Mouse (Mus musculus) heart, embryonic 14.5 days (tissue): ENCODE data around the gene Rnf157. TPM values are rescaled to one million over a fixed set of nuclear protein-coding genes. Genes with fewer than 3 reads are reported as not detected.
"Not testable (repeated sequence)": the region's sequence is repeated elsewhere in the genome, so short reads cannot be mapped to it uniquely, and the experiment has no call there.

ENCODE experiments used
- ATAC-seq: fragments of 200-750 bp; cut with Nextera tagmentation; 2 replicates; pipeline ENCODE4 v1.8.0; 2017; ENCODE audit warnings: low read depth, moderate TSS enrichment; ENCODE audit not compliant: insufficient number of reproducible peaks, insufficient read depth, low FRiP score
- H3K27ac ChIP-seq, 2 experiments: fragments of 200-500 bp in 1 of 2; fragments of 300-500 bp in 1 of 2; sonication (generic) in 1 of 2; replicated peaks in 1 of 2; 2 replicates each; pipeline ENCODE4 v1.5.1; 2012 to 2014; ENCODE audit warnings: low read depth in 2 of 2, low read length in 2 of 2, control low read depth in 1 of 2, mild to moderate bottlenecking in 1 of 2, mixed read lengths in 1 of 2; ENCODE audit not compliant: control insufficient read depth in 1 of 2, insufficient read depth in 1 of 2
- H3K27me3 ChIP-seq: fragments of 300-500 bp; sonication (generic); 2 replicates; pipeline ENCODE4 v1.6.1; 2014; ENCODE audit warnings: mild to moderate bottlenecking, low read length, control low read depth; ENCODE audit not compliant: control insufficient read depth, insufficient read depth
- H3K36me3 ChIP-seq: fragments of 300-500 bp; sonication (generic); 2 replicates; pipeline ENCODE4 v1.6.1; 2014; ENCODE audit warnings: mild to moderate bottlenecking, control low read depth, low read length, mixed read lengths; ENCODE audit not compliant: control insufficient read depth, insufficient read depth
- H3K4me1 ChIP-seq, 2 experiments: fragments of 200-500 bp in 1 of 2; fragments of 300-500 bp in 1 of 2; sonication (generic) in 1 of 2; 2 replicates each; pipeline ENCODE4 v1.6.1; 2012 to 2014; ENCODE audit warnings: low read length in 2 of 2, control low read depth in 1 of 2, mixed read lengths in 1 of 2; ENCODE audit not compliant: control insufficient read depth in 2 of 2, insufficient read depth in 2 of 2
- H3K4me2 ChIP-seq: fragments of 300-500 bp; sonication (generic); 2 replicates; pipeline ENCODE4 v1.6.1; 2014; ENCODE audit warnings: mild to moderate bottlenecking, low read length
- H3K4me3 ChIP-seq, 2 experiments: fragments of 200-500 bp in 1 of 2; fragments of 300-500 bp in 1 of 2; sonication (generic) in 1 of 2; 2 replicates each; pipeline ENCODE4 v1.5.1; 2012 to 2014; ENCODE audit warnings: low read length in 2 of 2, mild to moderate bottlenecking in 2 of 2, control low read depth in 1 of 2, low read depth in 1 of 2, moderate library complexity in 1 of 2; ENCODE audit not compliant: control insufficient read depth in 1 of 2, insufficient read depth in 1 of 2
- H3K9ac ChIP-seq: fragments of 300-500 bp; sonication (generic); 2 replicates; pipeline ENCODE4 v1.6.1; 2014; ENCODE audit warnings: mild to moderate bottlenecking, low read length
- H3K9me3 ChIP-seq: fragments of 300-500 bp; sonication (generic); 2 replicates; pipeline ENCODE4 v1.6.1; 2016; ENCODE audit warnings: low read length, control low read depth; ENCODE audit not compliant: control insufficient read depth
- WGBS: fragments of 180-500 bp; shearing (Covaris S2); extraction: QIAGEN DNeasy Blood & Tissue Kit; methylation state at CpG from one replicate; pipeline ENCODE4 v1.1.7; 2014; 5-methylcytosine and 5-hydroxymethylcytosine counted together
- polyA plus RNA-seq: library from polyadenylated mRNA; unstranded; fragments of >200 nt; fragmentation: Nextera tagmentation; extraction: Ambion mirVana; gene quantifications from 2 replicates; pipeline ENCODE4 v1.2.1, GENCODE M21; 2014

The Rnf157 gene
- polyA plus RNA-seq, 1 experiment from 2014 or later: 8.4 TPM

DNA sequence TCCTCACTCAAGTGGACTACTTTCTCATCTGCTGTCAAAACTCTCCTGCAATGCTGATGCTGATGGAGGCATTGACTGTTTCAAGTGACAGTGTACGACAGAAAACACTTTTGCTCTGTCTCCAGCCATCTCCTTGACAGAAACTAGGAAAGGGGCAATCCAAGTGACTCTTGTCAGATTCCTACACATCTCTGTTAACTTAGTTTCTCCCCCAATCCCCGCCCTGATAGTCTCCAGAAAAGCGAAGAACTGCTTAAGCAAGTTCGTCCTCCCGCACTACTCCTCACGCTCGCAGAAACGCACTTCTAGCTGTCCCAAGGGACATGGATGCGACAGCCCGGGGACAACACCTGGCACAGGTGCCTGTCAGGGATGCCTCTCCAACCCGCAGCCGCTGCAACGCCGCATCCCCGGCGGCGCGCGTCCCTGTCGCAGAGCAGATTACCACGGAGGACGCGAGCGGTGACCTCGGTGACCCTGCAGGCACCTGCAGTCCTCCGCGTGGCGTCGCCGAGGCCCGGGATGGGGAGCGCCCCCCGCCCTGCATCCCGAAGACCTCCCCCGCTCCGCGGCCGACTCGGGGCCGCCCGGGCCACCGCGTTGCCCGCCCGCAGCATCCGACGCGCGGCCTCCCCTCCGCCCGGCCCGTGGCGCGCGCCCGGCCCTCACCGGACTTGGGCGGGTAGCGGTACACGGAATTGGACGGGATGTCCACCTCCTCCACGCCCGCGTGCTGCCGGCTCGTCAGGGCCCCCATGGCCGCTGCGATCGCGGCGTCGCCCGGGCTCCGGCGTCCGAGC, 604 bp downstream of the Rnf157 start:
- H3K9ac ChIP-seq: peak overlapping the region; percentile 82
- H3K27ac ChIP-seq: peak overlapping the region in 1 of 2 experiments; percentile 24; a peak in 1 of 4 replicates
- H3K4me3 ChIP-seq: peak overlapping the region; percentile 76 to 88
- peak overlapping the region; percentile 99 for H3K4me2 ChIP-seq
- ATAC-seq: peak; percentile 7; the same call in 1 of the 2 replicates
- H3K9me3 ChIP-seq: no peaks in the 10 kb centered on the region
- H3K4me1 ChIP-seq: peaks cover 7 to 8% of the 10 kb centered on the region in 2 experiments
- no peaks in the 10 kb centered on the region for H3K36me3 ChIP-seq
- WGBS: under 1% methylated on average over 72 of the region's 76 CpGs
- no peaks in the 10 kb centered on the region for H3K27me3 ChIP-seq

DNA sequence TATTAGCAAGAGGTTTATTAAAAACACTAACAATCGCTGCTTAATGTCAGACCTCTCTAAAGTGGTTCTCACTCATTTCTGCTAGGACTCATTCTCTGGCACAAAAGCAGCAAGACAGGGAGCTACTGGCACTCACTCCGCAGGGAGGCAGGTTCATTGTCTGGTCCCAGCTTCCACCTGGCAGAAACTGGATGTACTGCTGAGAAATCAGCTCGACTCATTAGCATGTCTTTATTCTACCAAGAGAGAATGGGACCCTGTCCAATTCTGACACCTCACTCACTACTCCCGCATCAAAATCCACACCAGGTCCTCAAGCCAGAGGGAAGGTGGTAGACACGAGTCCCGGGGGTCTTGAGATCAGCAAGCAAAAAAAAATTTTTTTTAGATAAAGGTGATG, 1.2 kb downstream of the Rnf157 start:
- Histone ChIP-seq H3K27ac (no peak overlapping the region), H3K9ac (peak overlapping the region; percentile 82), H3K9me3 (no peaks in the 10 kb centered on the region), H3K27me3 (no peaks in the 10 kb centered on the region), H3K4me3 (peak overlapping the region in 1 of 2 experiments; percentile 76; a peak in 3 of 4 replicates), H3K4me1 (peaks cover 7 to 8% of the 10 kb centered on the region in 2 experiments), H3K36me3 (no peaks in the 10 kb centered on the region), H3K4me2 (peak overlapping the region; percentile 99)
- WGBS: 24% methylated on average over 6 of the region's 6 CpGs
- no peak for ATAC-seq

DNA sequence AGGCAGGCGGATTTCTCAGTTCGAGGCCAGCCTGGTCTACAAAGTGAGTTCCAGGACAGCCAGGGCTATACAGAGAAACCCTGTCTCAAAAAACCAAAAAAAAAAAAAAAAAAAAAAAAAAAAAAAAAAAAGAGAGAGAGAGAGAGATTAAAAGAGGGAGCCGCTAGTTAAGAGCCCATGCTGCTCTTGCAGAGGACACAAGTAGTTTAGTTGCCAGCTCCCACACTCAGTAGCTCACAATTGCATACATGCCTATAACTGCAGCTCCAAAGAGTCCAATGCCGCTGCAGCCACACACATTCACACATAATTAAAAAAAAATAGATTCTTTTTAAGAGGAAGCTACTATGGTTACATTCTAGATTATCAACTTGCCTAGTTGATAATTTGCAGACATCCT, 2.4 kb downstream of the Rnf157 start:
- H3K4me3 ChIP-seq, H3K9ac ChIP-seq, ATAC-seq, H3K9me3 ChIP-seq, H3K4me2 ChIP-seq, H3K36me3 ChIP-seq, H3K4me1 ChIP-seq, H3K27ac ChIP-seq, H3K27me3 ChIP-seq: not testable (repeated sequence)
- 94% methylated on average over 4 of the region's 4 CpGs for WGBS

DNA sequence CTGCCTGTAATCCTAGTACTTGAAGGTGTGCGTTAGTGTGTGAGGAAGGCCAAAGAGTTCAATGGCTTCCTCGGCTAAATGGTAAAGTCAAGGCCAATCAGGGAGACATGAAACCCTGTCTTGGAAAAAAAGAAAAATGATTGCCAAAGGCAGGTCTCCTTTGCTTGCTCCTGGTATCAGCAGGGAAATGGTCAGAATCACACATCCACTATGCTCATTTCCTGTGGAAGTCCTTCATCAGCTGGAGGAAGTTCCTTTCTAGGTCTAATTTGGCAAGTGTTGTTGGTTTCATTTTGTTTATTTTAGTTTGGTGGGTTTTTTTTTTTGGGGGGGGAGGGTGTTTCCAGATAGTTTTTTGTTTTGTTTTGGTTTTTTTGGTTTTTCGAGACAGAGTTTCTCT, 3.8 kb downstream of the Rnf157 start:
- peaks cover 7 to 8% of the 10 kb centered on the region in 2 experiments for H3K4me1 ChIP-seq
- H3K27ac ChIP-seq: no peak overlapping the region
- 77% methylated on average over 3 of the region's 3 CpGs for WGBS
- H3K27me3 ChIP-seq: no peaks in the 10 kb centered on the region
- no peak overlapping the region for H3K4me2 ChIP-seq
- no peak overlapping the region for H3K9ac ChIP-seq
- H3K36me3 ChIP-seq: no peaks in the 10 kb centered on the region
- H3K9me3 ChIP-seq: no peaks in the 10 kb centered on the region
- ATAC-seq: no peak
- no peak overlapping the region for H3K4me3 ChIP-seq

DNA sequence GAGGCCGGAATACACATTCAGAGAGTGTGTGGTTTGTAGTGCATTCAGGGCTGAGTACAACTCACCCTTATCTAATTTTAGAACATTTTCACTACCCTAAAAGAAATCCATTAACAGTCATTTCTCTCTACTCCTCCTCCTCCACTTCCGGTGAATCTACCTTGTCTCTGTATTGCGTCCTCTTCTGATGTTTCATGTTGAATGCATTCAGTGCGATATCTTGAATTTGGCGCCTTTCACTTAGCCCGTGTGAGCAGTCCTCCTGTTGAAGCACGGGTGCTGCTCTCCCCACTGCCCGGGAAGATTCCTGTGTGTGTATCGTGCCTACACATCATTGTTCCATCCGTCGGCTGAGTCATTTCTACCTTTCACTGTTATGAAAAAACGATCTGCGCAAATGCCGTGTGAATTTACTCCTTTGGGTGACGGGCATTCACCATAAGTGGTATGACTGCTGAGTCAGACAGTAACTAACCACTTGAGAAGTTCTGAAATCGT, 6.6 kb downstream of the Rnf157 start:
- Histone ChIP-seq H3K4me2 (no peak overlapping the region), H3K9ac (no peak overlapping the region), H3K36me3 (peaks cover 7% of the 10 kb centered on the region), H3K4me3 (no peak overlapping the region), H3K9me3 (no peaks in the 10 kb centered on the region), H3K4me1 (no peaks in the 10 kb centered on the region), H3K27ac (no peak overlapping the region), H3K27me3 (no peaks in the 10 kb centered on the region)
- WGBS: 87% methylated on average over 16 of the region's 16 CpGs
- ATAC-seq: no peak

DNA sequence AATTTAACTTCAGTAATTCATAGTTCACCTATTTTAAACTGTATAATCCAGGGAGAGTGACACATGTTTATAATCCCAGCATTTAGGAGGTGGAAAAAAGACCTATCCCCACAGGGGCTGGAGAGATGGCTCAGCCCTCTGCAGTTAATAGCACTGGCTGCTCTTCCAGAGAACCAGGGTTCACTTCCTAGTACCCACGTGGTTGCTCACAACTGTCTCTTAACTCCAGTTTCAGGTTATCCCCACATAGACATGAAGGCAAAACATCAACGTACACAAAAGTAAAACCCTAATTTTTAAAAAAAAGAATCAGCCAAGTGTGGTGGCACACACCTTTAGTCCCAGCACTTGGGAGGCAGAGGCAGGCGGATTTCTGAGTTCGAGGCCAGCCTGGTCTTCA, 7.2 kb downstream of the Rnf157 start:
- H3K4me1 ChIP-seq: peaks cover 0 to 3% of the 10 kb centered on the region in 2 experiments; a peak in 1 of 4 replicates
- no peak overlapping the region for H3K27ac ChIP-seq
- no peaks in the 10 kb centered on the region for H3K9me3 ChIP-seq
- WGBS: 87% methylated on average over 4 of the region's 4 CpGs
- ATAC-seq: no peak
- H3K36me3 ChIP-seq: peaks cover 7% of the 10 kb centered on the region
- H3K9ac ChIP-seq: no peak overlapping the region
- no peaks in the 10 kb centered on the region for H3K27me3 ChIP-seq
- no peak overlapping the region for H3K4me3 ChIP-seq
- no peak overlapping the region for H3K4me2 ChIP-seq

DNA sequence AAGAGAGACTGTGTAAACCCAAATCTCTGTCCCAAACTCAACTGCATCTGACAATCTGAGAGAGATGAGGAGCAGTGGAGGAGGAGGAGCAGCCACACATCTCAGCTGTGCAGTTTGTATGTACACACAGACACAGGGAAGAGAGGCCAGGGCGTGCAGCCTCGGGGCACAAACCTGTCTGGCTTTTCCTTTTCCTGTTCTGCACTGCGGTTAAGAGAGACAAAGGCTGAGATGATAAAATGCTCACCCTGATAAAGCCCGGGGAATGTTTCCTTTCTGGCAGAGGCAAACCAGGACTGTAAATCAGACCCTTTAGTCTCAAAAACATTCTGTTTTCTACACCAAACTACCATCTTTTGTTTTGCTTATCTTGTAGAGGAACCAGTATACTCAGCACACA, 12.3 kb downstream of the Rnf157 start:
- no peaks in the 10 kb centered on the region for H3K27me3 ChIP-seq
- H3K4me3 ChIP-seq: no peak overlapping the region
- H3K4me2 ChIP-seq: no peak overlapping the region
- H3K36me3 ChIP-seq: peaks cover 7% of the 10 kb centered on the region
- no peaks in the 10 kb centered on the region for H3K9me3 ChIP-seq
- ATAC-seq: no peak
- H3K27ac ChIP-seq: peak overlapping the region; percentile 16 to 43; a peak in 2 of 4 replicates
- H3K9ac ChIP-seq: no peak overlapping the region; the same call in 1 of the 2 replicates
- 9% methylated on average over 4 of the region's 4 CpGs for WGBS
- H3K4me1 ChIP-seq: peaks cover 0 to 5% of the 10 kb centered on the region in 2 experiments; a peak in 2 of 4 replicates
